Mouse (Mus musculus) erythroblast, adult 5-6 weeks (primary cell): ENCODE results near the gene Ccdc57. TPM values are rescaled to one million over a fixed set of nuclear protein-coding genes. Genes with fewer than 3 reads are reported as not detected.
"Not testable (repeated sequence)": the region's sequence is repeated elsewhere in the genome, so short reads cannot be mapped to it uniquely, and the experiment has no call there.

Experiments used
- ATAC-seq: replicated peaks from 2 replicates; pipeline ENCODE4 v1.8.0; 2016; ENCODE audit warnings: moderate number of reproducible peaks, mild to moderate bottlenecking, moderate TSS enrichment, inconsistent platforms; ENCODE audit not compliant: poor library complexity, low FRiP score, severe bottlenecking
- total RNA-seq, 2 experiments: library from RNA; stranded (forward) in 1 of 2; stranded (reverse) in 1 of 2; fragments of 150-400 nt in 1 of 2; fragments of 200-764, 138-1000 nt in 1 of 2; gene quantifications; 2 replicates each; pipeline versions ENCODE4 v1.2.3 to v1.2.4; 2015 to 2017; ENCODE audit warnings: low replicate concordance in 2 of 2

The Ccdc57 gene
- total RNA-seq, 2 experiments from 2014 or later = 4.4 to 5.2 TPM

DNA sequence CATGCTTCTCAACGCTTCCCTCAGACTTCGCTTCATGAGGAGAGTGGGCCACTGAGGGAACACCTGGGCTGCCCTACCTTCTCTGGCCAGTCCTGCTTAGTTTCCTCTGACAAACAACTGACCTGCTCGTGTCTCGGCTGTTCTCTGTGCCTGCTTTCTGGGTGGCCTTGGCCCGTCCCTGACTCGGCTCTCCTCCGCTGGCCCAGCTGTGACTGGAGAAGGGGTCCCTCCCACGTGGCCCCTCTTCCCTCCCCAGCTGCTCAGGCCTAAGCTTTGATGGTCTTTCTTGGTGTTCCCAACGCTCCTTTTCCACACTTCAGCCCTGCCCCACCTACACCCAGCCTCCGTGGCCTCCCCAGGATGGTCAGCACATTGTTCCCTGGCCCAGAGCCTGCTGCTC is 69.9 kb downstream of the Ccdc57 start:
- no peak for ATAC-seq

DNA sequence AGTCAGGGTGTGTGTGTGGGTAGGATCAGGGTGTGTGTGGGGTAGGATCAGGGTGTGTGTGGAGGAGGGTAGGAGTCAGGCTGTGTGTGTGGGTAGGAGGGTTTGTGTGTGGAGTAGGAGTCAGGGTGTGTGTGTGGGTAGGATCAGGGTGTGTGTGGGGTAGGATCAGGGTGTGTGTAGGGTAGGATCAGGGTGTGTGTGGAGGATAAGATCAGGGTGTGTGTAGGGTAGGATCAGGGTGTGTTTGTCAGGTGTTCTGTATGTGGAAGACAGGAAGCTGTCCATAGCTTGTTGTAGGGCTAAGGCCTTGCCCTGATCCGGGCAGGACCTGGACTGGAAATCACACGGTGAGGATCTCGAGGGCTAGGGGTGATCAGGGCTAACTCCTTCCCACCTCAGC is 76.7 kb downstream of the Ccdc57 start:
- ATAC-seq = peak; percentile 44

DNA sequence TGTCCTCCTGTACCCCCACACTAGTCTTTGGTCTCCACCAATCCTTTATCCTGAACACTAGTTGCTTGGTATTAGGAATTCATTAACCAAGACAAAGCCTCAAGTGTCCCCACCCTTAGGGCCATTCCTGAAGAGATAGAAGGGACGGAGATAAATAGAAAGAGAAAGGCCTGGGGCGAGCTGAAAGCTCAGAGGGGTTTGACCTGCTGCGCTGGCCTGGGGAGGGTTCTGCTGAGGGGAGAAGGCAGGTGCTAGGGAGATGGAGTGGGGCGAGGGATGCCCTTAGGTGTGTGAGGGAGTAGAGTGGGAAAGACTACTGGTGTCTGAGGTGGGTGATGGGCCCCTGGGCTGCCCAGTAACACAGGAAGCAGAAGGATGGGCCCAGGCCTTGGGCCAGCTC is 78.9 kb downstream of the Ccdc57 start:
- no peak for ATAC-seq

DNA sequence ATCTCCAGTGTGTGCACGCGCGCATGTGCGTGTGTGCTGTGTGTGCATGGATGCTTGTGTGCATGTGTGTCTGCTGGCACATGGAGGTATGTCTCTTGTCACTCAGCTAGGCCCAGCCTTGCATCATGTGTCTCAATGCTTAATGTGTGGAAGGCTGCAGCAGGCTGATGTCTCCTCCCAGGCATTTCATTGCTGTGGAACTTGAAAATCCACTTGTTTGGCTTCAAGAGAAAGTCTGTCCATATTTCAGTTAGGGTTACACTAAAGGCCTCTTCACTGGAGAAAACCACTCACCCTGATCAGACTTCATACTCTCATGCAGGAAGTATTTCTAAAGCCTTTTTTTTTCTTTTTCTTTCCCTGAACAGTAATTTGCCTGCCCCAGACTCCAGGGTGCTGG is 79.5 kb downstream of the Ccdc57 start:
- no peak for ATAC-seq

DNA sequence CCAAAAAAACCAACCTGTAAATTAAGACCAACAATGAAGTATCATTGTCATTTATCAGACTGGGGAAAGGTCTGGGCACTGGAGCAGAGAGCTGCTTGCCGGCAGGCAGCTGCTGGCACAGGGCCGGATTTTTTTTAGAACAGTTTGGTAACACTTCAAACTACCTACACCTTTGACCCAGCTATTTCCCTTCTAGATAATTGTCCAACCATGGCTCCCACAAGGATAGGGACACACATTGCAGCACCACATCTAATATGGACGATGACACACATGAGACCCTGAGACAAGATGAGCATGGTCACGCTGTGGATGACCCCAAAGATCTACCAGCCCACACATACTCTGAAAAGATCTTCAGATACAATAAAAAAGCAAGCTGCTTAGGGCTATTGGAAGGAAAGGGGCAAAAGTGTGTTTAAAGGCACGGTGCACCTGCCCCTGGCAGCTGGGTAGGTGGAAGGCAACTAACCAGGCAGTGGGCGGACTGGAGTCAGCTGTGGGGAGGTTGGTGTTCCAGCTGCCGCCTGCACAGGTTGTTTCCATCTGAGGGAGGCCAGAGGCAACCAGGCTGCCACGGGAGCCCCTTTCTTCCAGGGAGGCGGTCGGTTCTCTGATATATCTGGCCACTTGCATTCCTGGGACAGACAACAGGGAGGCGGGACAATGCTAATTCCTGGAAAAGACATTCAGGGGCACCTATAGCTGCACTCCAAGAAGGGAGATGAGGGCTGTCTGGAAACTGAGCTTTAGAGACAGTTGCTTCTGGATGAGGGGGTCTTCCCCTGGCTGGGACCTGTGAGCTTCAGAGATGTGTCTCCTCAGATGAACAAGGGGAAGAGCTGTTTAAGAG is 80.4 kb downstream of the Ccdc57 start:
- no peak for ATAC-seq

DNA sequence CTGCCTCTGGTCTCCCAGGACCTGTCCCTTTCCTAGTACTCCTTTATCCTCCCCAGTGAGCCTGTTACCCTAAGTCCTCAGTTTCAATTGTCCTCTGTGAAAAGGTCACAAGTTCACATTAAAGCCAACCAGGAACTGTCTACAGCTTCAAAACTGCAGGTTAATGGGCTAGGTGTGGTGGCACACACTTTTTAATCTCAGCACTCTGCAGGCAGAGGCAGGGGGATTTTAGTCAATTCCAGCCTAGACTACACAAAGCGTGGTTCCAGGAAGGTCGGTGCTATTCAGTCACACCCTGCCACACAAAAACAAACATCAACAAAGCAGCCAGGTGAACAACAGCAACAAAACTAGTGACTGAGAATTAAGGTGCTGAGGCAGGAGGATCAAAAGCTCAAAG is 81.1 kb downstream of the Ccdc57 start:
- no peak for ATAC-seq

DNA sequence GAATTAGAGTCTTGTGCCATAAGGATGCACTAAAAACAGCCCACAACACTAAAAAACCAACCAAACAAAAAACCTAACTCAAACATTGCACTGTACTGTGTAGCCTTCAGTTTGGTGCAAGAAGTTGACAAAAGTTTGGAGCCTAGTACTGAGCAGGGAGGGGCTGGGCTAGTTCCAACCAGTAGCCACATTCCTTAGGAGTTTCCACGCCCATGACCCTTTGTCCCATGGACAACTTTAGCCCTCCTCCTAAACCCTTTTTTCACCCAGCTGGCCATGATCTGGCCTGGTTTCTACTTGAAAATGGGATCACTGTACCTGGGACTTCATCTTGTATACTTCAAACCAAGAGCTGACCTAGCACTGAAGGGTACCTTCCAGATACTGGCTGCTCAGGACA is 81.5 kb downstream of the Ccdc57 start:
- no peak for ATAC-seq

DNA sequence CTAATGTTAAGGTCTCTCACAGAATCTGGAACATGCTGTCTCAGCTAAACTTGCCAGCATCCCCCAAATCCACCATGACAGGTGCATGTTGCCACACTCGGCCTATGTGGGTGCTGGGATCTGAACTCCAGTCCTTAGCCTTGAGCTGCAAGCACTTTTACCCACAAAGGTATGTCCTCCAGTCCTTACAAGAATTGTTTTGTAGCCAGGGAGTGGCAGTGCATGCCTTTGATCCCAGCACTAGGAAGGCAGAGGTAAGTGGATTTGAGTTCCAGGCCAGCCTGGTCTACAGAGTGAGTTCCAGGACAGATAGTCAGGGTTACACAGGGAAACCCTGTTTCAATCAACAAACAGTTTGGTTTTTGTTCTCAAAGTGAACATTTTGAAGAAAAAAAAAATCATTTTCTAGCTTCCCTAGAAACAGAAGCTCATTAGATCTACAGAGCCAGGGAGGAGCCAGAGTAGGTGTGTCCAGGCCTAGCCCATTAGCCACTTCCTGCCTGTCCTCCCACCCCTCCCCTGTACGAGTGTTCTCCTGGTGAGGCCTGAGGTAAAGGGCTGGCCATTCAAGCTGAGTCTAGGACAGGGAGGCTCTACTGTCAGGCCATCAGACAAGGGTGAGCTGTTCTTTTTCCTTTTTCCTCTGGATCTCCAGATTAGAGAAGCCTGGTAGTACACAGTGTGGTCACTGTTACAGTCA is 82.2 kb downstream of the Ccdc57 start:
- ATAC-seq = 0 out of 2 replicates have a peak, but pooled peaks have one; percentile 37

DNA sequence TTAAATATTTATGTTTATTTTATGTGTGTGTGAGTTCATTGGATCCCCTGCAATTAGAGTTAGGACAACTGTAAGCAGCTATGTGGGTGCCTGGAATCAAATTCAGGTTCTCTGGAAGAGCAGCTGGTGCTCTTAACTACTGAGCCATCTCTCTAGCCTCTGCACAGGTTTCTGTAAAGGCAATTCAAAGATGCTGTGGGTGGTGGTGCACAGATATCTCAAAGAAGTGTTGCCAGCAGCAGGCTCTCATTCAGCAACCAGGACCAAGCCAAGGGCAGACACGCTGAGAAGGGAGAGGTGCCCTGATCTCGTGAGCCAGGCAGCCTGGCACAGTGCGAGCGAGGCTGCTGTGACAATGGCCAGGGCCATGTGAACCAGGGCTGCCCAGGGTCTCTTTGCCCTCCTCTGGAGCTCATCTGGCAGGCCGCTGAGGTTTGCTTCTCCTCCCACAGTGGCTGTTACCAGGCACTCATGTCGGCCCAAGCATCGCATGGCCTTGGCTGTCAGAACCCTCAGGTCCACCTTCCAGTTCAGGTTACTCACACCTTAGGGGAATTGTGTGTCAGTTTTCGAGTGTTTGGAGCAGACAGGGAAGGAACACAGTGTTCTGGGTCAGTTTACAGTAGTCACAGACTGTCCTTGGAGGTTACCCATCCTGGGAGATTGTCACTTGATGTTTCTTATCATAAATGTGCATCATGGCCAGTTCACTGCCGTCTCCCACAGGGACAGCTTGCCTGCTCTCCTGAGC is 85.8 kb downstream of the Ccdc57 start:
- peak; percentile 44; the same call in 1 of the 2 replicates for ATAC-seq

DNA sequence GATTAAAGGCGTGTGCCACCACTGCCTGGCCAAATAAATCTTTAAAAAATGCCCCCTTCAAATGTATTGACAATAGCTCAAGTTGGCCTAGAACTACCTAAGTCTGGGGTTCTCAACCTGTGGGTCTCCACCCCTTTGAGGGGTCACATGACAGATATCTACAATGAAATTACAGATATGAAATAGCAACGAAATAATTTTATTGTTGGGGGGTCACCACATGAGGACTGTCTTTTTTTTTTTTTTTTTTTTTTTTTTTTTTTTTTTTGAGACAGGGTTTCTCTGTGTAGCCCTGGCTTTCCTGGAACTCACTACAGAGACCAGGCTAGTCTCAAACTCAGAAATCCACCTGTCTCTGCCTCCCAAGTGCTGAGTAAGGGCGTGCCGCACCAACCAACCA is 88.3 kb downstream of the Ccdc57 start:
- no peak for ATAC-seq

DNA sequence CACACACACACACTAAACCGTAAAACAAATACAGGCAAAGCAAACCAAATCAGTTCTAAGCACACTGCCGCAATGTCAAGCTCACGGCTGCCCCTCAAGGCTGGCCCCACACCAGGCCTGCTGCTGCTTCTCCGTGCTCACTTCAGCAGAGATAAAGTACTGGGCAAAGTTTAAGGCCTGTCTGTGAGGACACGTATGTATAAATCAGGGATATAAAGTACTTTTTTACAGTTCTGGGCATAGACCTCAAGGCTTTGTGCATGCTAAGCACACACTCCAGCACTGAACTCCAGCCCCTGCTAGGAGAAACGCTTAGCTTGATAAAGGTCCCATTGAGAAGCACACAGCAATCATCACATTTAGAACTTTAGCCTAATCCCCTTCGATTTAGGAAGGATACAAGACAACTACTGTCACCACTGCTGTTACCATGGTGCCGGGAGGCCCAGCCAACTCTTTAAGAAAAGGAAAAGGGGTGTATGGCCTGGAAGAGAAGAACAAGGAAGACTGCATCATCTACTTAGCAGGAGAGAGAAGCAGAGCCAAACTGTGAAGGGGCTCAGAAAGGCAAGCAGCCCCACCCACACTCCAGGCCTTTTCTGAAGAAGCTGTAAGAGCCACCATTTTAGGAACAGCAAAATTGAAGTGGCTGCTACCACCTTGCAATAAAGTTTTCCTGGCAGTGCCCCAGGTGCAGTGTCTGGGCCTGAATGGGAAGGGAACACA is 99.0 kb downstream of the Ccdc57 start:
- ATAC-seq = no peak

DNA sequence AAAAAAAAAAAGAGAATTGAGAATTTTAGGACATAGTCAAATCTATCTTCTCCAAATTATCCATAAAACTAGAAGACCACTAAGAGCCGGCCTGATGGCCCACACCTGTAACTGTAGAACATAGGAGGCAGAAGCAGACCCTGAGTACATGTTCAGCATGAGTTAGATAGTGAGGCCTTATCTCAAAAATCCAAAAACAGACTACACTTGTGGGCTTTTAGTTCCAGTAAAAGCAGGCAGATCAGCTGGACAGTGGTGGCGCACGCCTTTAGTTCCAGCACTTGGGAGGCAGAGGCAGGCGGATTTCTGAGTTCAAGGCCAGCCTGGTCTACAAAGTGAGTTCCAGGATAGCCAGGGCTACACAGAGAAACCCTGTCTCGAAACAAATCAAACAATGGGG is 99.7 kb downstream of the Ccdc57 start:
- not testable (repeated sequence) for ATAC-seq

DNA sequence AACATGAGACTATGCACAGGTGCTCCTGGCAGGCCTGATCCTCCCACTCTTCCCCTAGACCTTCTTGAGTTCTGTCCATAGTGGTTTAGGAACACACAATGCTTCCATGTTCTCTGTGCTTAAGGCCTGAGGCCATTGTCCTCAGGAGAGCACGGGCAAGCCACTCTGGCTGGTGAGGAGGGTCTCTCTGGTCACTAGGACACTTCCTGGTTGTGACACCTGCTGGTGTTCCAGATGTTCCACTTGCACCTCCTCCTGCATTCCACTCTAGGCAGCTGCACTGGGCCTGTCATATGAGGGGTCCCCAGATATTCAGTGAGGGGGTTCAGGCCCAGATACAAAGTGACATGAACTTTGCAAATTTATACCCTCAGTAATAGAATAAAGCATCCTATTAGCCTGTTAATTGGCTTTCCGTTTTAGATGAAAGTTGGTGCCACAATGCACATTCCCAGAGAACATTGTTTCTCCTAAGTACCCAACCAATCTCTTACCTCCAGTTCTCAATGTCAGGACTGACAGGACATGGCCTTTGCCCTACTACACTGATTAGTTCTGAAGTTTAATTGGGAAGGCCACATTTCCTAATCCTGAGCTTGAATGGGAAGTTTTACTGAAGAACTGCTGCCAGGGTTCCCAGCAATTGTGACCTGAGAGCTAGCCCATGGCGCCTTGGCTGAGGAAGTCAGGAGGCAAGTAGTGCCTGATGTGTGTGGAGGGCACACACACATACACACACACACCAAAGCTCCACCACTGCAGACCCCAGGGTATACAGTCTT is 100.8 kb downstream of the Ccdc57 start:
- no peak for ATAC-seq

DNA sequence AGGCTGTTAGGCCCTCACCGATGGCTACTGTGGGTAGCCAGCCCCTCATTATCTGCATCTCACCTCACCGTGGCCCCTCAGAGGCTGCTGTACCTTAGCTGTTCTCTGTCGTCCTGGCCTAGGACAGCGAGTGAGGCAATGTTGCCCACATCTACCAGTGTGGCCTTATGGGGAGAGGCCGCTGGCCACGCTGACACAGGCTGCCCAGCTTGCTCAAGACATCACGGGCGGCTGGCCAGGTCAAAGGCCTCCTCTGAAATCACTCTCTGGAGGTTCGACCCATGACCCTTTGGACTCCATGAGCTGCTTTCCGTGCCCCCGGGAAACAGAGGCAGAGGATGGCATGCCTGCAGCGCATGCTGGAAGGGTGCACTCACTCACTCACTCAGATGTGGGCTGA is 102.0 kb downstream of the Ccdc57 start:
- ATAC-seq = no peak

DNA sequence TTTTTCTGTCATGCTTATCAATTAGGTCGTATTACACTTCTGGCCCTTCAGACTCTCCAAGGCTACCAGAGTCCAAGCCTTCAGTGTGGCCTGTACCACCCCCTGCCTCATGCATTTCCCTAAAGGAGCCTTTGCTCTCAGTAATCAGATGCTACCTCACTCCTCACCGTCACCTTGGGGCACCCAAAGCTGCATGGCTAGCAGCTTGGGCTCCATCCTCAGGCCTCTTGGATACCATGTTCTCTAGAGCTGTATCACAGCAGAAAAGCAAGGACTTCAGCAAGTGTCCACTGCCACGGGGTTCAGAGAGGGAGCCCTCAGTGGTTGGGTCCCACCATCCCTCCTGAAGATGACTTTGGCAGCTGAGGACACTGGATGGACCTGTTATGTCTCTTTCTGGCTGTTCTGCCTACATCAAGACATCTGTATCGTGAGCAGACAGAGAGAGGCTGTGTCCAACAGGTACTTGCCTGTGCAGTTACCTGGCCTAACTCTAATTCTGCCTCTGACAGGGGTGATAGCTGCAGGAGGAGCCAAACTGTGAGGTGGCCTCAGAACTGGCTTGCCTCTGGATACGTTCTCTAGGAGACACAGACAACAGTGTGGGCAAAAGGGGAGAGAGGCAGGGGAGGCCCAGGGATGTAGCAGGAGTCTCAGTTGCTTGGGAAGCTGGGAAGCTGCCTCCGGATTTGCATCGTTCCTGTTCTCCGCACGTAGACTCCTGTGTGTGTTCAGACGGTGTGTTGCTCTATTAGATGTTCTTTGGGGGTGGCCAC is 102.7 kb downstream of the Ccdc57 start:
- ATAC-seq = no peak

DNA sequence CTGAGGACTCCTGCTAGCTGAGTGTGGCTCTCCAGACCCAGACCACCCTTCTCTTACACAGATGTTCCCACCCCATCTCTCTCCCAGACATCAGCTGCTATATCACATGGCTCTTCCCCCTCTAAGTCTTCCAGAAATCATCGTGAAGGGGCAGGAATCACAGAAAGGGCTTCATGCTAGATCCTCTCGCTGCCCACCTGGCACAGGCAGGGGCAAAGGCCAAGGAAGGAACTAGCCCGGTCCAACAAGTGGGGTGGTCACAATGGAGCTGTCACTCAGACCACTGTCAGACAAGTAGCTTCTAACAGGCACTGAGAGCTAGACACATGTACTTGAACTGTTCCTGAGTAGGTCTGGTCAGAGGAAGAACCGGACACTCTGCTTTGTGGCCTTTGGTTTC is 104.3 kb downstream of the Ccdc57 start:
- no peak for ATAC-seq

DNA sequence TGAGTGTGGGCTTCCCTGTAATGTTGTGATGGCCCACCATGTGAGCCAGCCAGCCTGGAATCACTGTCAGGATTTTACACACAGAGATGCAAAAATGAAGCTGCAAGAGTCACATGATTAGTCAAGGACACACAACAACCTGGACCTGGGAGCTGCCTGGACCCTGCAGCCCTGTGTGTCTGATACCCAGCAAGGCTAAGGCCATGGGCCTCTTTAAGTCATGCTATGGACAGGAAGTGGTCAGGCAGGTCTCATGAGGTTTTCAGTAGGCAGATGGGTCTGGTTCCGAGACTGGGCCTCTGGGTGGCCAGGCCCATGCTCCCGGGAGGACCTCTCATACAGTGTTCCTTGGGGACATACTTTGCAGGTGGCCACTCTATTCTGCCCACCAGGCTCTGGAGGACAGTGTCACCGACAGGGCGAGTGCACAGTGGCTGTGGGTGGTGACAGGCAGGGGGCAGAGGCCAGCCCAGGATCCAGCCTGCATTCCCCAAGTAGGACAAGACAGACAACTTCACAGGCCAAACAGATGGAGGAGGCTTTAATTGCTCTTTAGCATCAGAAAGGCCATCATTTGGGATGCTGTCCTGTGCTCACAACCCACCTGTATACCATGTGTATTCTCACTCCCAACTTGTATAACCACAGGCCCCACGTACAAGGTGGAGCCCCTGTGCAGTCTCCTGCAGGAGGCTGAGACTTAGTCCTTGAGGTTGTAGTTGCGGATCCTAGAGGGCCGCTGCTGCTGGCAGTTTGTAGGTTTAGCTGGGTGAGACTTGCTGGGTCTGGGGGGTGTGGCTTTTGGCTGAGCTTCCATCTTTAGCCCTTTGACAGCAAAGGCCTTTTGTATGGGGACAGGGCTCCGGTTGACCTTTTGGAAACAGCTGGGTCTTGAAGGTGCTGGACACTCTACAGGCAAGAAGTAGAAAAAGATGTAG is 106.4 kb downstream of the Ccdc57 start:
- no peak for ATAC-seq
